Mouse (Mus musculus): ENCODE measurements around the gene Ddah1.

Gene Ddah1

DNA sequence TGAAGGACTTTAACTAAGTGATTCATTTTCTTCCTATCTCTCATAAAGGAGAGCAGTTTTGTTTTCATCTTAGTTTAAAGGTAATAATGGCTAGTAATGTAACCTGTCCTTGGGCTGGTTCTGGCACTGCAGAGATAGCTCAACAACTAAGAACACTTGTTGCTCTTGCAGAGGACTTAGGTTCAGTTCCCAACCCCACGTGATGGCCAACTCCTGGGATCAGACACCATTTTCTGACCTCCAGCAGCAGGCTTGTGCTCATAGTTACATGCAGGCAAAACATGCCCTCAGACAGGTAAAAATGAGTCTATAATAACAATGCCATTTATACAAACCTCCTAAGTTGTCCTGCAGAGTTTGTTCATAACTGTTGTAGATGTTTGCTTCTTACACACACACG is 5.9 kb downstream of the Ddah1 start:
- in situ Hi-C loops (cut with MboI, MseI): no loop called here

DNA sequence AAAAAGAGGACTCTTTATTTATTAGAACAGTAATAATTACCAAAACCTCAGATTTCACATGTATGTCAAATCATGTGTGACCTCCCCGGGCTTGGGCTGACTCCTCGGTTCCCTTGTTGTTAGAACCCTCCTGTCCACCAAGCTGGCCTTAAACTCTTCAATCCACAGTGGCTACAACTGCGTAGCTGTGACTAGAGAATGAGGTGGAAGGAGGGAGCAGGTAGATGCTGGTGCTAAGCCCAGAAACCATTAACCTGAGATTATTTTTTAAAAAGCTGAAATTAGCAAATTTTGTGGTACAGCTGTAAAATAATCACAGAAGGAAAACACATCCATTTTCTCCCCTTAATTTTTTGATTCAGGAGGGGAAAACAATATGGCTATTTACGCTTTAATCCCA is 10.0 kb downstream of the Ddah1 start:
- in situ Hi-C loops (cut with MboI, MseI): no loop called here

DNA sequence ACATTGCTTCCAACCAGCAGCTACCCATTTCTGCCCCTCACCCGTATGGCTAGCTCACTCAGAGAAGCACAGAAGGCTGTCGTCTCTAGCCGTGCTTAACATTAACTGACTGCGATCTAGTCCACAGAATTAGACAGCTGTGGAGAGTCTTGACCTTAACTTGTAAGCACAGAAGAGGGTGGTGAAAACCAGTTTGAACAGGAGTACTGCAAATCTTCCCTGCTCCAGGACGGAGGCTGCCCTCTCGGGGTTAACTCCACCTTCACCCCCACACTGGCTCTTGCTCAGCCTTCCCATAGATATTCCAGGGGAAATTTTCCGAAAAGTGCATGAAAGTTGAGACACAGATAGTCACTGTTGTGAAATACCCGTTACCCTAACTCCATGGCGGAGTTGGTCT is 14.9 kb downstream of the Ddah1 start:
- in situ Hi-C loops (cut with MboI, MseI): no loop called here

DNA sequence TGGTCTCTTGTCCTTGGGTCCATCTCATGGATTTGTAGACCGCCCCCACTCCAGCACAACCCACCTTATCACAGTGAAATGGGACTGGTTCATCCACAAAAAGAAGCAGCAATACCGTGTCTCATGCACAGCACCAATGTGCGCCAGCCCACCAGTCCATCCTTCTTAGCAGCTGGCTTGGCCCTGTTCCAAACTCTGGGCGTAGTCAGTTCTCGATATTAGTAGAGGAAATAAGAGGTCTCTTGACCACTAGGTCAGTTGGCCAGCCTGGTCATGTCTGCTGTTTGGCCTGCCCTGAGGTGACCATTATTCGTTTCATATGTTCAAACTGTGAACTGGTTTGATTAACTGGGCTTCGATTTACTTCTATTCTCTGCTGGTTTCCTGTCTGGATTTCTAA is 15.9 kb downstream of the Ddah1 start:
- in situ Hi-C loops (cut with MboI, MseI): no loop called here

DNA sequence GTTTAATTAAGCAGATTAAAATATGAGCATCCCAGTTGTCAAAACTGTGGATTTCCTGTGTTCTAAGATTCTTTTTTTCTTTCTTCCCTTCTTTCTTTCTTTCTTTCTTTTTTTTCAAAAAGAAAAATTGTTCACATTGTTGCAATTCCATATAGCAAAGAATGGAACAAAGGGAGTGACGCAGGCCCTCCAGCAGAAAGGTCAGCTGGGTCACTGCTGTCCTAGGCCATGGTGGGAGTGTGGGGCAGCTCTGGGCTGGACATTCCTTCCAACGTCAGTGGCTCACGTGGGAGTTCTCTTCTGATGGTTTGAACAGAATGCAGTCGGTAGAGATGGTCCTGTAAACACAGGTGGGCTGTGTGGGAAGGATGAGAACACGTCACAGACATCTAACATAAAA is 16.8 kb downstream of the Ddah1 start:
- in situ Hi-C loops (cut with MboI, MseI): no loop called here

DNA sequence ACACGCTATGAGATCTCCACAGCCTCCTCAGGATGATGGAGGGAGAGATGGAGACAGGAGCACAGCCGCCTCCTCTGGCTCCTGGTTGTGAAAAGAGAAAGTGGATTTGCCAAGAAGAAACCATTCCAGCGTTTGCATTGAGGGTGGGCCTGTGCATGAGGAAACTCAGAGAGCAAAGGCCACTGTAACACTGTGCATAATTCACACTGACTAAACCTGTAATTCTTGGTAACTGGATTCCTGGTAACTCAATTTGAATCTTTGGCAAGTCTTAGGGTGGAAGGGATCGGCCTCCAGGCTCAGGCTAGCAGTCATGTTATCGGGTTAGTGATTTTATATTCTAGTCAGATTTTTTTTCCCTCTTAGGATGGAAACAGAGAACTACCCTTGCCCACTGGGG is 17.4 kb downstream of the Ddah1 start:
- in situ Hi-C loops (cut with MboI, MseI): no loop called here

DNA sequence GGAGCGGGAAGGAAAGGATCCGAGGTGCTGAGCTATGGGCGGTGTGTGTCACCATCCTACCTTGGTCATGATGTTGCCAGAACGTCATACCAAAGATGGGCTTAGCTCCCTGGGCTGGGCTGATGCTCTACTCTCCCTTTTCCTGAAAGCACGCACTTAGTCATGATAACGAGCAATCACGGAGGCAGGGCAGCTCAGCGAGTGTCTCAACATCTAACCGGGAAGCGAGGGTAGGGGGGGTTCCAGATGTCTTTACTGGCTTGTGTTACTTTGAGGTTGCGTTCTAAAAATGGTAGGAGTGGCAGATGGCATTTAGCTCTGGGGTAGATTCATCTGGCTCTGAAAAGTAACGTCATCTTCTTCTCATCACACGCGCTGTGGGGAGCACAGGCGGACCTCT is 18.5 kb downstream of the Ddah1 start:
- in situ Hi-C loops (cut with MboI, MseI): no loop called here

DNA sequence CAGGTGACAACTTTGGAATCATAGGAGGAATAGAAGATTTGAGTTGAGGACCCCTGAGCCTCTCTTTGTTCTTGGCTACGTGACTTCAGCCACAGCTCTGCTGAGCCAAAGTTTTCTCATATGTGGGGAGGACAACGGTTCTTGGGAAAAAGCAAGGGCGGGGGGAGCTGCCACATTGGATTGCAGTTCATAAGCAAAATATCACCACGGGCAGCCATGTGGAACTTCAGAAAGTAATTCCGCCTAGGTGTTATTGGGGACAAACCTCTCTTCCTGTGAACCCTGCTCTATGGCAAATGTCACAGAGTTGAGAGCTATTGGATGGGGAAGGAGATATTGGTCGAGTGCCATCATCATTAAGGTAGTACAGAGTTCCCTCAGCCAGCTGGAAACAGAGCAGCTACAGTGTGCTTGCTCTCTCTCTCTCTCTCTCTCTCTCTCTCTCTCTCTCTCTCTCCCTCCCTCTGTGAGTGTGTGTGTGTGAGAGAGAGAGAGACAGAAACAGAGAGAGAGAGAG is 20.0 kb downstream of the Ddah1 start:
- in situ Hi-C loops (cut with MboI, MseI): no loop called here

DNA sequence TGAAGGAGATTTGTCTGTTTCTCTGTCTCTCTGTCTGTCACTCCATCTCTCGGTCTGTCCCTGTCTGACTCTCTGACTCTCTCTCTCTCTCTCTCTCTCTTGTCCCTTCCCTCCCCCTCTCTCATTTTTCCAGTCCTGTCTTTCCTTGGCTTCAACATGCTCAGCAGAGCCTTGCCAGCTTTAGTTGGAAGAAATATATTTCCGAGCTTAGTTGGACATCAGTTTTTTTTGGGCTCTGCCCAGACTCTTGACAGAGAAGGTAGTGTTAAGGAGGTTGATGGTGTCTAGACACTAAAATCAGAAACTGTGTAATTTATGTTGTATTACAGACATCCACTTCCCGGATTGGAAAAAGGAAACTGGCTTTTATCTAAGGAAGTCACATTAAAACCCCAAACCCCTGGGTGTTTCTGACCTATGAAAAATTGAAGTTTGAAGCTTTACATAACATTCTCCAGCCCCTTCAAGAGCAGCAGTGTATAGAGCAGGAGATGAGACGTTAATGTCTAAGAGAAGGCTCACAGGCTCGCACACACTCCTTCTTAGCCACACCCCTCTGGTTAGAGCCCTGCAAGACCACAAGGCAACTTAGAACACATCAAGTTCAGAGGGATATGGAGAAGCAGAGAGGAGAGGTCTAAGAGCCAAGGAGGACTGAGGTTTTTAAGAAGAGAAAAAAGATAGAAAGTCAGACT is 21.0 kb downstream of the Ddah1 start:
- in situ Hi-C loops (cut with MboI, MseI): no loop called here

DNA sequence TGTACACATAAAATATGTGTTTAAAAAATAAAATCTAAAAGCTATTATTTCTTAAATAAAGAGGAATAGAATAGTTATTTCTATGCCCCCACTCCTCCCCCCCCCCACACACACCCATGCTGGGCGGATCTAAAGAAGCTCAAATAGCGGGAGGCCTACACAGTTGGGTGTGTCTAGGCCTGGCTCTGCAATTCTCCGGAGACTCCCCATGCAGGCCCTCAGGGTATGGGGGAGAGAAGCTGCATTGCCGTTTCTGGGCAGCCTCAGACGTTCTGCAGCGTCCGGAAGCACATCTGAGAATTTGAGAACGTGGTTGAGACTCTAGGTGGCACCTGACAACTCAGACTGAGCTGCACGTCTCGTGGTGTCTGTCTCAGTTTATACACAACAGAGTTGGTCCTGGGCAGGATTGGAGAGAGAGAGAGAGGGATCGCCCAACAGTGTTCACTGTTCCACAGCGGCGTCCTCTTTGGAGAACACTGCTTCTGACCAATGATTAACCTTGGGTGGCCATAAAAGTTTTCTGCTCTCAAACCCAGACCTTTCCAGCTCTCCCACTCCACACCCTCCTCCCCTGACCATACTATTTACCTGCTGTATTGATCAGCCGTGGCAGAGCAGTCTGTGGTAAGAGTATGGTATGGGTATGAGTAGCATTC is 22.4 kb downstream of the Ddah1 start:
- in situ Hi-C loops (cut with MboI, MseI): no loop called here

DNA sequence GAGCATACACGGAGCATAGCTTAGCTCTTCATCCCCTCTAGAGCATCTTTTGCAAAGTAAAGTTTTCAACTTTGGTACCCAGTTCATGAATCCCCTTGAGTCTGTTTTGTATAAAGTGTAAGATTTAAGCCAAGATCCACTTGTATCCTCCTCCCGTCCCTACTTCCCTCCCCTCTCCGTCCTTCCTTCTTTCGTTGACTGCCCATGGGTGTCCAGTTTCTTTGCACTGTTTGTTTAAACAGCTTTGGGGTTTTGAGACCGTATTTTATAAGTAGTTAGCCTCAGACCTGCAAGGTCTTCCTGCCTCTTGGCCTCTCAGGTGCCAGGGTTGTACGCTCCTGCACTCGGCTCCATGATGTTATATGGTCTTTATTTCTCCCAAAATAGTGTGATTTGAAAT is 26.8 kb downstream of the Ddah1 start:
- in situ Hi-C loops (cut with MboI, MseI): no loop called here

DNA sequence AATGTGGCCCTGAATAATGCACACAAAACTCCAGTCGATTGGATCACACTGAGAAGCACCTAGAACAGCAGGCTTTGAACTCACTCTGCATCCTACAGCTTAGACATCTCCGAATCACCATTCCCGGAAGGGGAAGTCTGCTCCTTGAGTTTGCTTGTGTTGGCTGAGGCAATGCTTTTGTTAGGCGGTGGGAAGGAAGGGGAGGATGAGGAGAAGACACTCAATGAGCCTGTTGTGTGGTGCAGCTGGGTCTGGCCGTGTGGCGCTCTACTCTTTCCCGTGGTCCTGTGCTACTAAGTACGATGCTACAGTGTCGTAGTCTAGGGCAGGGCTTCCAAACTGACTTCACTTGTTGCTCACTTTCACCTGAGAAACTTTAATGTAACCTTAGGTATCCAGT is 28.8 kb downstream of the Ddah1 start:
- in situ Hi-C loops (cut with MboI, MseI): no loop called here

DNA sequence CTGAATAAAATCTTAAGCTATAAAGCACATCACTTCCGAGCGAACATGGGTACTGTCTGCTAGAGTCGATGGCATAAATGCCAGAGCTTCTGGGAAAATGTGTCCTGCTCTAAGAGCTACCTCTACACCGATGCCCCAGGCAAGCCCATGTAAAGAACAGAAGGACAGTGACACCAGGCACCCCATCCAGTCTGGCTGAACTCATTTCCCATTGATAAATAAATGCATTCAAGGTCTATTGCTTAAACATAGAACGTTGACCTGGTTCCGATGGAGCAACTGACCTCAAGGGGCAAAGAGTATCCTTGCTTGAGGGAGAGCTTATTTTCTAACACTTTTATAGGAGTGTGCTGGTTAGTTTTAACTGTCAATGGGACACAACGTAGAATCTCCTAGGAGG is 30.6 kb downstream of the Ddah1 start:
- in situ Hi-C loops (cut with MboI, MseI): no loop called here

DNA sequence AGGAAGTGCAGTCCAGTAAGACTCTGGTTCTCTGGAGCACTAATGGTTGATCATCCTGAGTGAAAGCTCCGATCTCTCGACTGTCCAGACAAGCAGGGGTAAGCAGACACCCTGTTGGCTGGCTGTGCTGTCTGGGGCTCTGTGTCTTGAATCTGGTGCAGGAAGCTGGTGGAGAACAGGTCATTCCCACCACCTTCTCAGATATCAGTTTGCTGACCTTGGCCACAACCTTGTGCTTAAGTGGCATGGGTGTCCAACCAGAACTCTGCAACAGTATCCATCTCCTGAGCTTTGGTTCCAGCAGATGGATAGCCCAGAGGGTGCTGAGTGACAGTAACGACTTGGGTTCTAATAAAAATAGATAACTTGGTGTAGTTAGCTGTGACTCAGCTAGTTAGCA is 31.8 kb downstream of the Ddah1 start:
- in situ Hi-C loops (cut with MboI, MseI): no loop called here

DNA sequence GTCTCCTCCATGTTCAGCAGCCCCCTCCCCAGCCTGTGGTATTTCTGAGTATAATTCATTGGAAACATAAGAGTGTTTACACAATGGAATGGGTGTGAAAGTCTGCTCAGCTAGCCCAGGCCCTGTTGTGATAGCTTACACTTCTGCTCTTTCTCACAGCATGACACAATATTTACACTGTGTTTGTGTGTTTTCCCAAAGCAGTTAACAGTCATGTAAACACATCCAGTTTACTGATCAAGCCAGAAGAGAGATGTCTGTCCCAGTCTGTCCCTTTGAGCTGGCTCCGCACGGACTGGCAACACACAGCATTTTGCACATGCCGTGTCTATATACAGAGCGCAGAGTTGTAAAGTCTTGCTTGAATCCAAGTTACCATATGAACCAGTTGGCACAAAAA is 32.2 kb downstream of the Ddah1 start:
- in situ Hi-C loops (cut with MboI, MseI): no loop called here

DNA sequence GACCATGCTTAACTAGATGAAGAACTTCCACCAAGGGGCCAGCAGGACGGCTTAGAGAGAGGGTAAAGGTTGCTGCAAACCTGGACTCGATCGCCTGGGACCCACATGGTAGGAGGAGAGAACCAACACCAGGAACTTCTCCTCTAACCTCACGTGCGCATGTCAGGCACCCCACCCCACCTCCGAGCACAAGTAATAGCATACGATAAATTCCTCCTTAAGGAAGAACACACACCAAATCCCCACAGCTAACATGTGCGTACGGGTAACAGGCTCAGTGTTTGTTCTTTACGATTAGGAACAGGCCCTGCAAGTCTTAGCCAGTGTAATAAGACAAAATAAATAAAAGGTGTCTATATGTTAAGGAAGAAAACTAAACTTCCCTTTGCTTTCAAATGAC is 35.9 kb downstream of the Ddah1 start:
- in situ Hi-C loops (cut with MboI, MseI): no loop called here

DNA sequence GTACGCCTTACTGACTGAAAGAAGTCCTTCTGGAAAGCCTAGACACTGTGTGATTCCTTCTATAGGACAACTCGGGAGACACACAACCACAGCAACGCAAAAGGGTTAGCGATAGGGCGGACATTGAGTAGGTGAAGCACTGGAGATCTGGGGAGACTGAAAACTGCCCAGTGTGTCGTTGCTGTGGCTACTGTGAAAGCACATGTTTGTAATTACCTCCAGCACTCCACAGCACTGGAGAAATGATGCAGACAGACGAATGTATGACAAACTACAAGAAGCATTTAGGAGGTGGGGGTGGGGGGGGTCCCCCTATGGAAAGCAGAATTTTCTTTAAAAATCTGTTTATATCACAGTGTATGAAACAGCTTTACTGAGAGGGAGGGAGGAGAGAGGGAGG is 37.4 kb downstream of the Ddah1 start:
- in situ Hi-C loops (cut with MboI, MseI): no loop called here

DNA sequence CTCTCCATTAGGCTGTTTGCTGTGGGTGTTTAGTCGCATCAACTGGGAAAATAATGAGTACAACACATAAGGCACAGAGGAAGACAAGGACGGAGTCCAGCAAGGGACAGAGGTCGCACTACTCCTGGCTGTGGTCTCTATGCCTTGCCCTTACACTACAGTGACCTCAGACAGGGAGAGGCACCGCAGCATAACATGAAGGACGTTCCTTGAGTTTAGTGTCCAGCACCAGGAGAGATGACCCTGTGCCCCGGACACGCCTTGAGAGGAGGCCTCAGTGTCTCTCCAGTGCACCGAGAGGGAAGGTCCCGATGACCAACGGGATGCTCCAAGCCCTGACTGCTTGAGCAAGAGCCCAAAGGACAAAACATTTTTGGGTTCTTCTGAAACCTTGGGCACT is 39.6 kb downstream of the Ddah1 start:
- in situ Hi-C loops (cut with MboI, MseI): no loop called here

DNA sequence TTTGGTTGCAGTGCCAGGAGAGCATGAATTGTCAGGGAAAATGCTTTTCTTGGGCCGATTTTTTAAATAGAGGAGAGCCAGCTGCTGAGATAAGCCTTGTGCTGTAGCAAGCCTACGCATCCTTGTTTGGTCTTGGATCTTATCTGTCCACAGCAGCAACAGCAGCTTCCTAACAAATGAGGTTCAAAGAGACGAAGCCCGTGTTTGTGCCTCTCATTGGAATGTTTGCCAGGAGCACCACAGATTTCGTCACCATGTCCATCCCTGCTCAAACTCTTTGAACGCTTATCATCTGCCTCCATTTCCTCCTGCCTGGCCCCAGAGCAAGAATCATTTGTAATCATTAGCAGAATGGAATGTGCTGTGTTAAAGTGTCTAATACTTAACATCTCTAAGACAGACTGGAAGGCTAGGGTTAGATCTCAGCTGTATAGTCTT is 40.3 kb downstream of the Ddah1 start:
- in situ Hi-C loops (cut with MboI, MseI): no loop called here

DNA sequence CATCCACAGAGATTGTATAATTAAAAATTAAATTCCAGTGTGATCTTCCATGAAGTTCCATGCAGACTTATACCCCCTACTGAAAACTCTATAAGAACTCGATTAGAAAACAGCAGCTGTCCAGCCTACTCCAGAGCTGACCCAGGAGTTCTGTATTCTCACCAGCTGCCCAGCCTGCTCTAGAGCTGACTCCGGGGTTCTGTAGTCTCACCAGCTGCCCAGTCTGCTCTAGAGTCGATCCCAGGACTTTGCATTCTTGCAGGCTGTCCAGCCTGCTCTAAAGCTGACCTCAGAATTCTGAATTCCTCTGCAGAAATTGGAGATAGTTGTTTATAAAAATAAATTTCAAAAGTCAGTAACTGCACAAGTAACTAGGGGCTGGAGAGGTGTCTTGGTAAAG is 40.9 kb downstream of the Ddah1 start:
- in situ Hi-C loops (cut with MboI, MseI): no loop called here

DNA sequence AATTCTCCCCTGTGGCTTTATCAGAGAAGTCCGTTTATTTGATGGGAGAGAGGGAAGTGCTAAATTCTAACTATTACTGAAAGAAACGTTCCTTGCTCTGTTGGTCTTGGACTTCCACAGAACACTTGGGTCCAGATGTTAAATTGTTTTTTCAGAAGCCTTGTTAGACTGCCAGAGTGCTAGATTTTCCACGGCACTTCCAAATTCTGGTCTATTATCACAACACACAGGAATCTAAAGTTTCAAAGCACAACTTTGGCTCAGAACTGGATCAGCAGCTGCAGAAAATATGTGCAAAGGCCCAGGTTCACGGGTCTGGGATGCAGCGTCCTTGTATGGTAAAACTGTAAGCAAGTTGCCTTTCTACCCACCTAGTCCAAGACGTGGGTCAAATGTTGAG is 43.6 kb downstream of the Ddah1 start:
- in situ Hi-C loops (cut with MboI, MseI): loop anchor here (5.0 kb wide), 1 partner anchor 100 kb away; no protein-coding TSS in a partner anchor

DNA sequence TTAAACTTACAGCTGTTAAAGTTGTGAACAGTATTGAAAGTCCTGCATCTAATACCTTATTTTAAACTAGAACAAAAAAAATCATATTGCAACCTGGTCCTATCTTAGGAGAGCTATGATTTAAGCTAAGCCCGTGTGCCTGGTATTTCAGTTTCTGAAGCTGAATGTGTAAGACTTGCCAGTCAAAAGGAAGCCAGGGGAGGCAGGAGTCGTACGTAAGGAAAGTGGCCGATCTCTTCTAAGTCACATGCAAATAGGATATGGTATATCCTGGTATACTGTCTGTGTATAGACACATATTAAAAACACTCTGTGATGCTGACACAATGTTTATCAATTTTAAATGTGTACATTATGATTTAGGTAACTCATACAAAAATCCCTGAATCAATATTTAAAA is 47.4 kb downstream of the Ddah1 start:
- in situ Hi-C loops (cut with MboI, MseI): no loop called here

DNA sequence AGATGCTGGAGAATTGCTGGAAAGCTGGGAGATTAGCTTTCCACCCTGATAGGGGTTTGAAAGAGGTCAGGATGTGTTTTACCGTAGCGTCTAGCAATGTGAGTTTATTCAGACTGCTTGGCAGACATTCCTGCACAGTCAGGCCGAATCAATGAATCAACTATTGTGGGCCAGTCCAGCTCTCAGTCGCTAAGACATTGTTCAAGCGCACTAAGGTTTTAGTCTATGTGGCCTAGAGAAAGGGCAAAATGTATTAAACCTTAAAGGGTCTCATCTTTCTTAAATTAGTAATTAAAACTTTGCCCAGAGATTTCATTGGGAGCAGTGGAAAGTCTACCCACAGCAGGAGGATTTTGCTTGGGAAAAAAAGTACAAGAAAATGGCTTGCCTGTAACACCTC is 48.0 kb downstream of the Ddah1 start:
- in situ Hi-C loops (cut with MboI, MseI): no loop called here
